Mouse (Mus musculus) CH12.LX (cell line): ENCODE data around the gene Bsn. TPM values are rescaled to one million over a fixed set of nuclear protein-coding genes. Genes with fewer than 3 reads are reported as not detected.

Source experiments
- DNase-seq: peaks from one replicate; pipeline ENCODE4 v3.0.0-alpha.2; 2013; ENCODE audit errors: extremely low read depth
- H3K27ac ChIP-seq: 2 replicates; pipeline ENCODE4 v1.5.1; 2012; ENCODE audit warnings: low read depth, mild to moderate bottlenecking, control low read depth, moderate library complexity; ENCODE audit not compliant: insufficient read depth
- H3K27me3 ChIP-seq: replicated peaks from 2 replicates; pipeline ENCODE3; 2012; ENCODE audit warnings: inconsistent platforms
- H3K36me3 ChIP-seq, 2 experiments: replicated peaks in 1 of 2; 2 replicates each; pipeline versions ENCODE3 to v1.6.1; 2012; ENCODE audit warnings: inconsistent platforms in 1 of 2, low read length in 1 of 2, mild to moderate bottlenecking in 1 of 2, mixed read lengths in 1 of 2, moderate library complexity in 1 of 2; ENCODE audit not compliant: control insufficient read depth in 1 of 2, insufficient read depth in 1 of 2
- H3K4me1 ChIP-seq, 2 experiments: 2 replicates each; pipeline ENCODE4 v1.6.1; 2012; ENCODE audit warnings: inconsistent platforms in 1 of 2, moderate library complexity in 1 of 2; ENCODE audit not compliant: insufficient read depth in 2 of 2, control insufficient read depth in 1 of 2
- H3K4me2 ChIP-seq: 2 replicates; pipeline ENCODE4 v1.6.1; 2012; ENCODE audit warnings: low read depth, mild to moderate bottlenecking, control low read depth; ENCODE audit not compliant: poor library complexity, insufficient read depth, severe bottlenecking
- H3K4me3 ChIP-seq, 3 experiments: fragments of 150-350 bp in 1 of 3; sonication (generic) in 1 of 3; replicated peaks in 1 of 3; 2 replicates each; pipeline versions ENCODE3 to v1.5.1; 2011 to 2012; ENCODE audit warnings: low read depth in 2 of 3, low read length in 2 of 3, mild to moderate bottlenecking in 2 of 3, moderate library complexity in 2 of 3, control low read depth in 1 of 3, improper control_type of control experiment in 1 of 3, inconsistent platforms in 1 of 3, mixed read lengths in 1 of 3; ENCODE audit not compliant: poor library complexity in 1 of 3
- H3K79me2 ChIP-seq: replicated peaks from 2 replicates; pipeline ENCODE4 v1.6.1; 2012; ENCODE audit warnings: mild to moderate bottlenecking, moderate library complexity; ENCODE audit not compliant: control insufficient read depth, poor library complexity, insufficient read depth, severe bottlenecking; ENCODE audit errors: extremely low read depth
- H3K9ac ChIP-seq: 2 replicates; pipeline ENCODE4 v1.6.1; 2012; ENCODE audit warnings: low read depth, mild to moderate bottlenecking, control low read depth, moderate library complexity; ENCODE audit not compliant: insufficient read depth
- H3K9me3 ChIP-seq: replicated peaks from 2 replicates; pipeline ENCODE3; 2012; ENCODE audit warnings: low read length, inconsistent platforms, mixed read lengths
- BHLHE40 ChIP-seq: IDR thresholded peaks from 2 replicates; pipeline ENCODE4 v1.6.1; 2011; ENCODE audit warnings: mild to moderate bottlenecking, low read depth, low read length, improper control_type of control experiment
- CHD2 ChIP-seq: IDR thresholded peaks from 2 replicates; pipeline ENCODE4 v1.6.1; 2011; ENCODE audit warnings: low read length, improper control_type of control experiment
- ETS1 ChIP-seq: conservative IDR thresholded peaks from 2 replicates; pipeline ENCODE4 v1.6.1; 2012; ENCODE audit warnings: low read depth, mild to moderate bottlenecking, inconsistent platforms, low read length, improper control_type of control experiment, moderate library complexity
- MAX ChIP-seq: IDR thresholded peaks from 2 replicates; pipeline ENCODE4 v1.6.1; 2011; ENCODE audit warnings: low read length, improper control_type of control experiment
- MXI1 ChIP-seq: IDR thresholded peaks from 2 replicates; pipeline ENCODE4 v1.6.1; 2011; ENCODE audit warnings: mild to moderate bottlenecking, low read depth, low read length, improper control_type of control experiment
- MYC ChIP-seq: IDR thresholded peaks from 2 replicates; pipeline ENCODE4 v1.6.1; 2011; ENCODE audit warnings: low read depth, mild to moderate bottlenecking, improper control_type of control experiment, low read length
- POLR2A ChIP-seq: IDR thresholded peaks from 2 replicates; pipeline ENCODE4 v1.6.1; 2011; ENCODE audit warnings: low read depth, mild to moderate bottlenecking, improper control_type of control experiment, low read length
- RAD21 ChIP-seq: IDR thresholded peaks from 2 replicates; pipeline ENCODE4 v1.6.1; 2011; ENCODE audit warnings: low read depth, mild to moderate bottlenecking, low read length, improper control_type of control experiment, moderate library complexity
- SMC3 ChIP-seq: IDR thresholded peaks from 2 replicates; pipeline ENCODE4 v1.6.1; 2011; ENCODE audit warnings: low read depth, low read length, improper control_type of control experiment
- TBP ChIP-seq: conservative IDR thresholded peaks from 2 replicates; pipeline ENCODE4 v1.6.1; 2011; ENCODE audit warnings: low read depth, low read length, improper control_type of control experiment
- TCF12 ChIP-seq: IDR thresholded peaks from 2 replicates; pipeline ENCODE4 v1.6.1; 2014; ENCODE audit warnings: low read depth, mild to moderate bottlenecking, inconsistent platforms, low read length, improper control_type of control experiment
- UBTF ChIP-seq: IDR thresholded peaks from 2 replicates; pipeline ENCODE4 v1.6.1; 2012; ENCODE audit warnings: low read depth, mild to moderate bottlenecking, inconsistent platforms, low read length, improper control_type of control experiment, moderate library complexity
- dilution Hi-C: fragments of 300-500 bp; cut with MboI; formaldehyde crosslinking; loops from 2 replicates; pipeline ENCODE4 v1.14.3; 2020; ENCODE audit warnings: low sequenced_read_pairs; ENCODE audit not compliant: extremely low pct_unique_long_range_greater_than_20kb, extremely low pct_ligation_motif_present
- in situ Hi-C: fragments of 300-500 bp; cut with MboI; formaldehyde crosslinking; loops from 3 replicates; pipeline ENCODE4 v1.14.3; 2019; ENCODE audit warnings: low sequenced_read_pairs, low pct_ligation_motif_present, low pct_unique_long_range_greater_than_20kb, mixed read lengths
- polyA plus RNA-seq: library from polyadenylated mRNA; unstranded; fragments of >175 nt; gene quantifications from 2 replicates; pipeline ENCODE4 v1.2.1, GENCODE M21; 2012; ENCODE audit warnings: low read depth; ENCODE audit not compliant: insufficient read length
- total RNA-seq, 2 experiments: library from RNA; depleted of rRNA; stranded (reverse); fragments of 300-350 nt in 1 of 2; fragments of >200 nt in 1 of 2; gene quantifications; 2 replicates each; pipeline ENCODE4 v1.2.3; 2012 to 2014

Gene Bsn
- total and polyA plus RNA-seq, 3 experiments: 3.6 to 7.8 (median 4.4) TPM

- Histone ChIP-seq H3K27ac (no peak overlapping the region), H3K36me3 (no peaks in the 10 kb centered on the region), H3K4me3 (no peak overlapping the region), H3K27me3 (peaks cover 10% of the 10 kb centered on the region), H3K4me2 (no peak overlapping the region), H3K9me3 (no peaks in the 10 kb centered on the region), H3K9ac (no peak overlapping the region), H3K79me2 (no peaks in the 10 kb centered on the region), H3K4me1 (peaks cover 0 to 3% of the 10 kb centered on the region in 2 experiments; a peak in 1 of 4 replicates)
- no peak for DNase-seq
- TF ChIP-seq POLR2A (no peak), ETS1 (no peak), RAD21 (no peak), BHLHE40 (peak; percentile 39)
- in situ Hi-C loops (loop anchor here (5.0 kb wide), 1 partner anchor 39 kb away; no protein-coding TSS in a partner anchor), dilution Hi-C loops (no loop called here)
Measured at GRCm38 (mm10) chr9:108163646-108164284, 26.4 kb downstream of the Bsn start.

- H3K9ac ChIP-seq: no peak overlapping the region
- TF ChIP-seq UBTF (no peak), MYC (no peak)
- H3K4me1 ChIP-seq: peaks cover 11 to 19% of the 10 kb centered on the region in 2 experiments; a peak in 3 of 4 replicates
- H3K79me2 ChIP-seq: no peaks in the 10 kb centered on the region
- H3K27me3 ChIP-seq: peaks cover 3% of the 10 kb centered on the region
- no peaks in the 10 kb centered on the region for H3K9me3 ChIP-seq
- H3K36me3 ChIP-seq: no peaks in the 10 kb centered on the region
- no peak overlapping the region for H3K4me2 ChIP-seq
- H3K4me3 ChIP-seq: no peak overlapping the region
- dilution Hi-C loops: no loop called here
- H3K27ac ChIP-seq: no peak overlapping the region
- DNase-seq: no peak
- in situ Hi-C loops: no loop called here
Measured at GRCm38 (mm10) chr9:108157891-108158290, 32.3 kb downstream of the Bsn start.

GRCm38 (mm10) chr9:108157451-108157850 lies 32.7 kb downstream of the Bsn start:
- no peaks in the 10 kb centered on the region for H3K79me2 ChIP-seq
- no peak overlapping the region for H3K9ac ChIP-seq
- TF ChIP-seq CHD2 (no peak), TCF12 (no peak), SMC3 (no peak), MXI1 (no peak), MAX (no peak), TBP (no peak), POLR2A (no peak)
- H3K27me3 ChIP-seq: peaks cover 3% of the 10 kb centered on the region
- H3K9me3 ChIP-seq: no peaks in the 10 kb centered on the region
- no peak overlapping the region for H3K27ac ChIP-seq
- peaks cover 11 to 19% of the 10 kb centered on the region in 2 experiments; a peak in 3 of 4 replicates for H3K4me1 ChIP-seq
- H3K4me2 ChIP-seq: no peak overlapping the region
- no peak for DNase-seq
- dilution Hi-C loops: no loop called here
- H3K4me3 ChIP-seq: no peak overlapping the region
- H3K36me3 ChIP-seq: no peaks in the 10 kb centered on the region
- in situ Hi-C loops: no loop called here
